Mouse (Mus musculus) left cerebral cortex, postnatal 14 days (tissue): ENCODE data around the gene Mpp1. TPM values are rescaled to one million over a fixed set of nuclear protein-coding genes. Genes with fewer than 3 reads are reported as not detected.
"Not testable (repeated sequence)": the region's sequence is repeated elsewhere in the genome, so short reads cannot be mapped to it uniquely, and the experiment has no call there.

Experiments used
- DNase-seq, 2 experiments: peaks; one replicate each; pipeline ENCODE4 v3.0.0; 2021 to 2022; ENCODE audit warnings: low spot score in 2 of 2, mixed read lengths in 1 of 2
- intact Hi-C: fragments of 180-260 bp; cut with DNase I; formaldehyde crosslinking; loops from one replicate; pipeline ENCODE4 v1.15.1; 2025
- long read RNA-seq, 2 experiments: library from polyadenylated mRNA; stranded (forward); transcript quantifications; one replicate each; pipeline ENCODE4 v2.0.0; 2021
- total RNA-seq, 2 experiments: library from RNA; stranded (reverse); gene quantifications; 2 replicates each; pipeline ENCODE4 v1.2.3; 2021

Gene Mpp1
- total RNA-seq, result 10 to 100 TPM; 25.5 to 28.6 TPM
- long read RNA-seq, experiment 1, transcript Mpp1-201 (12 exons, 2,525 nt), result major isoform, 34 of 36 reads
- long read RNA-seq, experiment 1, partial matches to known transcripts, result 0 of 36 reads
- long read RNA-seq, experiment 1, other reads (novel, unspliced or antisense), result 2 of 36 reads
- long read RNA-seq, experiment 2, transcript Mpp1-201 (12 exons, 2,525 nt), result major isoform, 28 of 32 reads
- long read RNA-seq, experiment 2, partial matches to known transcripts, result 2 of 32 reads
- long read RNA-seq, experiment 2, other reads (novel, unspliced or antisense), result 2 of 32 reads

DNA sequence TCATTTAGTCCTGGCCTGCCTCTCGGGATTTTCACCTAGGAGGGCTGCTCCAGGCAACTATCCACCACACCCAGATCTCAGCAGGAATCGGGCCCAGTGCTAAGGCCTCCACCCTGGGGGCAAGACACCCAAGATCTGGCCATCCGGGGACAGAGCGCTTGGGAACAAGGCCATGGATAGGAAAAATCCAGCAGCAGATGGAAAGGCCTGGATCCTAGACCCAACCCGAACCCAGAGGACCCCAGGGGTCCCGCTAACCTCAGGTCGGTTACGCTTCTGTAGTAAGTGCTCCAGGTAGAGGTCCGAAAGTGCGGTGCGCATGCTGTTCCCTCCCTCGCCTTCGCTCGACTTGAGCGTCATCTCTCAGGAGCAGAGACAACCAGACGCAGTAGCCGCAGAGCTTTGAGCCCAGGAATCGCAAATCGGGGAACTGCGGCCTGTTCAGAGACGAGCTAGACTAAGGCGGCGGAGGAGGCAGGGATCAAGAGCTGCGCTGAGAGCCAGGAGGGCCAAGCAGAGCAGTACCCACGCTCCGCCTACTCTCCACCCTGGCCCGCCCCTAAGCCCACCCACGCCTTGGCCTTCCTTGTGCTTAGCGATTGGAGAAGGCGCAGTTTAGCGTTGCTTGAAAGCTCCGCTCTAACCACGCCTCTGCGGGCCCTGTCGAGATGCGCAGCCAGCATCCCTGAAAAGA is at the start of gene Mpp1:
Mpp1 (minus strand) TSS at position 550 of the 694 bp plus-strand sequence.
- peak; percentile 48 to 62 for DNase-seq
- intact Hi-C loops, result no loop called here

DNA sequence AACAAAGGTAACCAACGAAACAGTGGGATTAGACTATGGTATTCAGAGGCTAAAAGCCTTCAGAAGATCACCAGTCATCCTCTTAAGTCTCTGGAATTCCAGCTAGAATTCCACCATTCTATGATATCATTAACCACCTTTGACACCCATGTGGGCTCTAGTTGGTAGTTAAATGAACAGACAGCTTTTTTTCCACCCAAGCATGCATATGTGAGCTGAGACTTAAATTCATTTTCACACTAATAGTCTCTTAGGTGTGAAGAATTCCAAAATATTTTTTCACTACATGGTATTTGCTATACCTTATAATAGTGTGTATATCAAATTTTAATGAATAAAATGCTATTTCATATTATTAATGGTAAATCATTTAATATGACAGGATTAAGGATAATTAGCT is 32.9 kb upstream of the Mpp1 start, which contains the start of gene Smim9:
Smim9 (minus strand) TSS at position 101 of the 400 bp plus-strand sequence.
- intact Hi-C loops, result no loop called here
- DNase-seq, result no peak

DNA sequence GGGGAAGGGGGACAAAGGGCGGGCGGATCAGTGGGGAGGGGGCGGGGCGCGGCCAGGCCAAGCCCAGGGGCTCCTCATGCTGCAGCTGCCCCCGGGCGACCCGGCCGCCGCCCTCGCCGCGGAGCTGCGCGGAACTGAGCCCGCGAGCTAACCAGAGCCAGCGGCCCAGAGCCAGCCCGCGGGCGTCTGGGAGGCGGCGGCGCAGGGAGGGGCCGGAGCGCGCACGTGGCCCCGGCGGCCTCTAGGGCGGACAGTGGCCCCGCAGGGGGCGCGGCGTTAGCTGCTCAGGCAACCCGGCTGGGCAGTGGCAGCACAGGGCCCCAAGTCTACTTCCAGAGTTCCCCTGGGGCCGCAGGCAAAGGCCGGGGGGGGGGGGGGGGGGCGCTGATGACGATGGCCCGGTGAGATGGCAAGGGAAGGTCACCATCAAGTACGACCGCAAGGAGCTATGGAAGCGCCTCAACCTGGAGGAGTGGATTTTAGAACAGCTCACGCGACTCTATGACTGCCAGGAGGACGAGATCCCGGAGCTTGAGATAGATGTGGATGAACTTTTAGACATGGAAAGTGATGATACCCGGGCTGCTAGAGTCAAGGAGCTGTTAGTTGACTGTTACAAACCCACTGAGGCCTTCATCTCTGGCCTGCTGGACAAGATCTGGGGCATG is 24.9 kb upstream of the Mpp1 start:
- DNase-seq, result no peak
- intact Hi-C loops, result no loop called here

DNA sequence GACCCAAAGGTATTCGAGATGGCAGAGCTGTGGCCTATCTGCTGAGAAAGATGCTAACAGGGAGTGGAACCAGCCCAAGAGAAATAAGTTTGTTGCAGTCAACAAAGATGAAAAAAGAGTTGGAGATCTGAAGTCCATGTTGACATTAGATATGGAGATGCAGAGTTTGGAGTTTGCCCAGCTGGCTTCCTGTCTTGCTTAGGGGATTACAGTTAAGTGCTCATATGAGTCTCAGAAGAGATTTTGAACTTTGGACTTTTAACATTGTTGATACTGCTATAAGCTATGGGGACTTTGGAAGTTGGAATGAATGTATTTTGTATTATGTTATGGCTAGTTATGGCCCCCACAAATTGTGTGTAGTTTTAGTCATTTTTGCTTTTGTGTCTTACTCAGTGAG is 21.4 kb upstream of the Mpp1 start:
- no peak for DNase-seq
- intact Hi-C loops, result no loop called here

DNA sequence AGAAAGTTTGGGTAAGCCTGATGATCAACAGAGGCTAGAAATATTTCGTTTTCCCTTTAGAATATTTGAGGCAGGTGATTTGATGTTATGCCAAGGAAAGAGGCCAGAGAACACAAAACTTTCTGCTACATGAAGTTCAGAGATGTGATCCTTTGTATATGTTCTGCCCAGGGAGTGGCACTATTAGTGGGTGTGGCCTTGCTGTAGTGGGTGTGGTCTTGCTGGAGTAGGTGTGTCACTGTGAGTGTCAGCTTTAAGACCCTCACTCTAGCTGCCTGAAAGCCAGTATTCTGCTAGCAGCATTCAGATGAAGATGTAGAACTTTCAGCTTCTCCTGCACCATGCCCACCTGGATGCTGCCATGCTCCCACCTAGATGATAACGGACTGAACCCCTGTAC is 19.5 kb upstream of the Mpp1 start:
- no peak for DNase-seq
- intact Hi-C loops, result no loop called here

DNA sequence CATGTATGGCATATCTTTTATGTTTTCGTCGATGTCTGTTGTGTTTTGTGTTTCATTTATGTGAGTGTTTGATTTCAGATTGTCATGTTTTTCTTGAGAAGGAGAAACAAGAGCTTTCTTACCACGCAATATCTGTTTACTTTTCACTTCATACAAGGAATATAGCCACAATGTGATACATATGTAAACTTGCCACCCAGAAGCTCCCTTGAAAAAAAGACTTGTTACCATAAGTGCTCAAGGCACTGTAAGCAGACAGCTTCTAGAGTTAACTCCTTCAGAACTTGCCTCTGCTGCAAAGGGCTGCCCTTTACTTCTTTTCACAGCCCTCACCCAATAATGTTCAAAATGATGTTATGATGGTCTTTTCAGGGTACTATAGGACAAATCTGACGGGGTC is 17.6 kb upstream of the Mpp1 start:
- DNase-seq, result no peak
- intact Hi-C loops, result no loop called here

DNA sequence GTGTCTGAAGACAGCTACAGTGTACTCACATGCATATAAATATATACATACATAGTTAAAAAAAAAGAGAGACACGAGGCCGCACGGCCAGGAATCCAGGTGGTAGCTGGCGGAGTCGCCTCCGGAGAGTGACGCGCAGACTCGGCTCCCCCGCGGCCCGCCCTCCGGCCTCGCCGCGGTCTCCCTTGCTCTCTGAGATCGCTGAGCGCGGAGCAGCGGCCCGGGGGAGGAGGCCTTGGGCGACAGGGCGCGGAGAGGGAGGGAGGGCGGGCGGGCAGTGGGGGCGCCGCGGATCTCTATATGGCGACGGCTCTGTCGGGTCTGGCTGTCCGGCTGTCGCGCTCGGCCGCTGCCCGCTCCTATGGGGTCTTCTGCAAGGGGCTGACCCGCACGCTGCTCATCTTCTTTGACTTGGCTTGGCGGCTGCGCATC is 12.3 kb upstream of the Mpp1 start:
- intact Hi-C loops, result not testable (repeated sequence)
- peak in 1 of 2 experiments; percentile 6 for DNase-seq

DNA sequence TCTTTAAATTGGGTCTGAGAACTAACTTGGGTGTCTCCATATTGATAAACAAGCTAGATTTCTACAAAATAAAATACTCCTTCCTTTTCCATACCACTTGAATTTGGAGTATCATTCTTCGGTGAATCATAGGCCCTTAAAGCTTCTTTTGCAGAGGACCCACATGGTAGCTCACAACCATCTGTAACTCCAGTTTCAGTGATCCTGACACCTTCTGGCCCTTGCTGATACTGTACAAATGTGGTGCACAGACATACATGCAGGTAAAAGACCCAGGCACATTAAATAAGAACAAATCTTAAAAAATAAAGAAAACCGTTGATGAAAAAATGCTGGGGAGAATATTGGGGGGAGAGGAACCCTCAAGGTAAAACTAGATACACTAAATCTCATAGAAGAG is 7.4 kb upstream of the Mpp1 start:
- no peak for DNase-seq
- intact Hi-C loops, result no loop called here

DNA sequence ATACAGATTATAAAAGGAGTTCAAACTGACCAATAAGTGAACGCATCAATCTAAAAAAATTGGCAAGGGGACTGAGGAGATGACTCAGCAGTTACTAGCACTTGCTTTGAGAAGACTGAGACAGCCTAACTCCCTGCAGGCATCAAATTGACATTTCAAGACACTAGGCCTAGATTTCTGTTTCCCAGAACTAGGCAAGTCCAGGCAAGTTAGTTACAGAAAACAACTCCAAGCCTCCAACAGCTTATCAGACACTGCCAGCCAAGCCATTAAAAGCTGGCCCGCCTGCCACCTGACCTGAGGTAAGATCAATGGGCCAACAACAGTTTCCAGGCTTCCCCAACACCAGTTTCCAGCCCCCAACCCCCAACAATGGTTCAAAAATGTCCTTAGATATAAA is 6.9 kb upstream of the Mpp1 start:
- DNase-seq, result no peak
- intact Hi-C loops, result no loop called here

DNA sequence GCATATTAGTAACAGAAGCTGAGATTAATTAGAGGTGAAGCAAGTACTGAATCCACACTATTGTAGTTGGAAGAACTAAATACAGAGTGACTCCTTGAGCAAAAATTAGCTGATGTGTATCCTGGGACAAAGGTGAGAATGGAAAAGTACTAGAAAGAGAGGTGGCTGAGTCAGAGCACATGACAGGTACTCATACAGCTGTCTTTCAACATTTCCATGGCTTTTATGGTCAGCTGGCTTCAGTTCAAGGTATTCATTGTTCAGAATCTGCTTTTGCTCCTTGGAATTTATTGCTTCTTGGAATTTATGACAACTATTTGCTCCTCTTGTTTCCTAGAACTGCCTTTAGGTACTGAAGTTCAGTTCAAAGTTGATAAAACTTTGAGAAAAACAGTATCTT is 6.1 kb upstream of the Mpp1 start:
- intact Hi-C loops, result no loop called here
- no peak for DNase-seq

DNA sequence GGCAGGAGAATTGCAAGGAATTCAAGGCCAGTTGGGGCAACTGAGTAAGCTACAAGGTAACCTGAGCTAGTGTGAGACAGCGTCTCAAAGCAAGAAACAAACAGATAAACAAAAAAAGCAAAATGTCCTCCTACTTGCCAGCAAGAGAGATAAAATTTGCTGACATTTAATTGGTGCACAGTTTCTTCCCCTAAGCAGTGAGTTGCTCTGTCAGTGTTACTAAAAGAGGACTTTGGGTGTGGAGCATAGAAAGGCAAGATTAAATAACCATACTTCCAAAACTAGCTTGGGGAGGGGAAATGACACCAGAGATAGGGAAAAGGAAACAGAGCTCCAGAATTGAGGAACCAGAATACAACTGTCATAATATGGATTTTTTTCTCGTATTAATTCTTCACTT is 1.3 kb downstream of the Mpp1 start:
- intact Hi-C loops, result no loop called here
- no peak for DNase-seq

DNA sequence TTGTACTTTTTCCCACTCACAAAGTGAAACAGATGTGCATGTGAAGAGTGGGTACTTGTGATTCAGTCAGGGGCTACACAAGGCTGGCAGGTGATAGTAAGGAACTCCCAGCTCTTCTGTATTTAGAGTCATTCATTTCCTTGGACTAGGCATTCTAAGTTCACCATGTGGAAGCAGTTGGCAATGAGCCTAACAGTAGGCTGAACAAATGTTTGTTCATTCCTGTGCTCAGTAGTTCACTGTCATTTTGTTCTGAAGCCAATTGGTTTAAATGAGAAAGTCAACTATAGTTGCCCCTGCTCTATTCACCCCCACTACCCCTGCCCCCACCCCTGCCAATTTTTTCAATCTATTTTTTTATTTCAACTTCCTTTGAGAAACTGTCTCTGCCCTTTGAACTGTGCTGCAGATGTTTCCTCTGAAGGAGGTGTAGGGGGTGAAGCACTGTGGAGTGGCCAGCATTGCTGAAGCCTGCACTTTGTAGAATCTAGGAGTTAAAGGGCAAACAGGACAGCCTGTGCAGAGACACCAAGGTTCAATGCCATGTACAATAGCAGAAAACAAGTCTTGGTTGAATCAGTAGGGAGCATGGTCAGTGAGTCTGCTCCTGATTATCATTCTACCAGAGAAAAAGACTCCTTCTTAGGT is 2.4 kb downstream of the Mpp1 start:
- no peak for DNase-seq
- intact Hi-C loops, result no loop called here

DNA sequence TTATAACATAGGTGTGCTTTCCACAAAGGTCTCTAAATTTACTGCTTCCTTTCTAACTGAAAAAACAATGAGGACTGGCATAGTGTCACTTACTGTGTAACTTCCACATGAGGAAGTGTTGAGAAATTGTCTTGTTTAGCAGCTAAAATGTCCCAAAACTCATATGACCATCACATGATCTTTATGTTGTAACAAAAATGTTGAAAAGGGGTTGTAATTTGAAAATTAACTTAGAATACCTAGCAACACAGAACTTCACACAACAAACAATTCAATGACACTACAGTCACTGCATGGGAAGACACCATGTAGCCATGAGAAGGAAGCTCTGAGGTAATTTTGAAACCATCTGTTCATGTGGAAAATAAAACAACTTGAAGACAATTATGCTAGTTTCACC is 3.9 kb downstream of the Mpp1 start:
- no peak for DNase-seq
- intact Hi-C loops, result no loop called here

DNA sequence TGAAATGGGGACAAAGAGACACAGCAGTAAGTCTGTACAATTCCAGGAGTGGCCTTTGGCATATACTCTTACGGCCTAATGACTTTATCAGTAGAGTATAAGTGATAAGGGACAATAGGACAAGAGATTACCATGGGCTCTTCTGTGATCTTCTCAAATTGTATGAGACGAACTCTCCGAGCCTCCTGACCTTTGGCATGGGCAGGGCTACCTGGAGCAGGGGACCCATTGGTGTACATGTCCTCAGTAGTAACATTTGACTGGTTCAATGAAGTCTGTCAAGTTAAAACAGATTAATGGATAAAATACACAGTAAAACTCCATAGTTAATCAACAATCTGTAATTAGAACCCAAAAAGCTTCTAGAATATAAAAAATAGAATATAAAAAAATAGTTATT is 5.2 kb downstream of the Mpp1 start:
- intact Hi-C loops, result no loop called here
- no peak for DNase-seq

DNA sequence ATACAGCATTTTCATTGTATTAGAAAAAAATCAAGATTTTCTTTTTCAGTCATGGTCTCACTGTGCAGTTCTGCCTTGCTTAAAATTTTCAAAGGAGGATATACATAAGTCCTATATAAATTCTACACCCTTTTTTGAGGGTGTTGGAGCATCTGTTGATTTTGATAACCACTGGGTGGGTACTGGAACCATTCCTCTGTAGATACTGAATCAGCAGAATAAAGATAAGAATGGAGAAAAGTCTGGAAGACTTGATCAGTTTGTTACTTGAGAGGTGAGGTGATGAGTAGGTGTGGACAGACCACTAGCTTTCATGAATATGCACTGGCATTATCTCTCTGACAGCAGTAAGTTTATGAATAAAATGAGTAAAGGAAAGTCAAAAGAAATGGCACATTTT is 15.3 kb downstream of the Mpp1 start:
- DNase-seq, result no peak
- intact Hi-C loops, result no loop called here

DNA sequence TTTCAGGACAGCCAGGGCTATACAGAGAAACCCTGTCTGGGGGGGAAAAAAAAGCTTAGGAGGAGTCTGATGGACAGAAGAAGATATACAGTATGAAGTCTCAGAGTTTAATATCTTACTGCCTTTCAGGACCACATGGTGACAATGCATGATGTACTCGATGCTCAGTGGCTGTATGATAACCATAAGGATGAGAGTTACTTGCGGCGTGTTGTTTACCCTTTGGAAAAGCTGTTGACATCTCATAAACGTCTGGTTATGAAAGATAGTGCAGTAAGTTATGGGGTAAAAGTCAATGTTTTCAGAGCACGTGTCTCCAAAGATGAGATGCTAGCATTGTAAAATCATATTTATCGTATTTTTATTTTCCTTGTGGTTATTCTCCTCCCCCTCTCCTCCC is 28.5 kb downstream of the Mpp1 start:
- intact Hi-C loops, result no loop called here
- no peak for DNase-seq

DNA sequence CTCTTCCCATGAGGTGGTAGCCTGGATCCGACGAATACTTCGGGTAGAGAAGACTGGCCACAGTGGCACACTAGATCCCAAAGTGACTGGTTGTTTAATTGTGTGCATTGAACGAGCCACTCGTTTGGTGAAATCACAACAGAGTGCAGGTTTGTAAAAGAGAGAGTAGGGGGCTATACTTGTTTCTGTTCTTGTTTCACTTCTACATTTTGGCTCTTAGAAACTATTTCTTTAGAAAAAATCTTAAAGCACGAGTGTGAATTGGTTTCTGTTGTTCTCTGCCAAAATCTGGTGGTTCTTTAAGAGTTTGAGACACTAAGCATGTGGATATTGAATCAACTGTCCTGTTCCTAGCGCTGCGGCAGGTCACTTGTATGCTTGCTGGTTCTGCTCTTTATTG is 32.0 kb downstream of the Mpp1 start:
- intact Hi-C loops, result loop anchor here (10.0 kb wide), 1 partner anchor 644 kb away; no protein-coding TSS in a partner anchor

DNA sequence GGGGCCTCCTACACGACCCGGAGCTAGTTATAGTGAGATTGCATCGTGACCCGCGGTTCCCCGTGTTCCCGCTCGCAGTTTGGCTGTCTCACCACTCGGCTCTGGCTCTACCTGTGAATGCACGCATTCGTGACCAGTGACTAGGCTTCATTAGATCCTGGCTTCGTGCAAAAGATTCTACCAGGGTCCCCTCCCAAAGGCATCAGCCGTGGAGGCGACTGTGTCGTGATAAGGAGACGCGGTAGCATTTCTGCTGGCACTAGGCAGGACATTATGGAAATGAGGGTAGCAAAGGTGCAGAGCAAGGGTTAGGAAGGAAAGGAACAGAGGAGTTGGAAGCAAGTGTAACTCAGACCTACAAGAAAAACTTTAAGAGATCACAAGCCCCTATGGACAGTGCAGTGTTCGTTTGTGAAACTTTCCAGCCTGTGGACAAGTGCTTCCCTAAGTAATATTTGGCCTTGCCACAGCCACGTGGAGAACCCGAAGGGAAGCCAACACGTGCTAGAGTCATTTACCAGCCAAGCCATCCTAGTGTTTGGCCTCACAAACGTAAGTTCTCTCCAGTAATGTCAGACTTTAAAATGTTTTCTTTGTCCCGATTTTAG is 34.5 kb downstream of the Mpp1 start:
- peak in 1 of 2 experiments; percentile 1 for DNase-seq
- intact Hi-C loops, result loop anchor here (10.0 kb wide), 1 partner anchor 641 kb away; no protein-coding TSS in a partner anchor

More for the DNA sequence above, 32.0 kb downstream of the Mpp1 start:
- DNase-seq, result no peak

DNA sequence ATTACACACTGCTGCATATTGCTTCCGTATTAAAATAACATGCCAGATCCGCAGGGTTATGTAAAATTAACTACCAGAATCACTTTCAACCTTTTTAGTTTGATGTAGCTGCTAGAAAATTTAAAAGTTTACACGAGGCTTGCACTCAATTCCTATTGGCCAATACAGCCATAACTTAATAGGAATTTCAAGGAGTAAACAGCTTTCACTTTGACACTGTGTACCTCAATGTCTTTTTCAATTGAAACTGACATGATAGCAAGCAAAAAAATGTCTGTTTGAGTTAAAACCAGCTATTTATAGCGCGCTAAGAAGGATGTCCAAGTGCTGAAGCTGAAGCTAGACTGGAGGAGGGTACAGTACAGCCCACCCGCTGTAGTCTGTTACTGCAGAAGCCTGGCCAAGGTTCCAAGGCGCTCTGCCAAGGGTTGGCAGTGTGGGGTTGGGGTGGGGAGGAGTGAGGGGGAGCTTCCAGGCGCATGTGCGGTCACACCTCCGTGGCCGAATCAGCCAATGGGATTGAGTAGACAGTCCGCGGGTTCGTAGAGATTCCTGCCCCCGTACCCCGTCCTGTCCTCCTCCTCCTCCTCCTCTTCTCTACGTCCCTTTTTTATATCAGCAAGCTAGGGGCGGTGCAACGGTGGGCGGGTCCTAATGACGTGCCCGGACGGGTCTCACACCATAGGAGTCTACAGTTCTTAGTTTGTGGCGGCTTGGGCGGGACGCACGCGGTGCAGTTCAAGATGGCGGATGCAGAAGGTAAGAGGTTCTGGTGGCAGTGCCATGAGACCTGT is 35.2 kb downstream of the Mpp1 start, which contains the start of gene Dkc1:
Dkc1 (plus strand) TSS at position 486 of the 794 bp plus-strand sequence.
- intact Hi-C loops, result loop anchor here (10.0 kb wide), 1 partner anchor 641 kb away; no protein-coding TSS in a partner anchor
- DNase-seq, result peak; percentile 88 to 90
